Mouse (Mus musculus) bone marrow, adult 2 months (tissue): ENCODE results near the gene Cstf3.

Experiments used
- CTCF ChIP-seq: fragments of 200-500 bp; IDR thresholded peaks from 2 replicates; pipeline ENCODE4 v1.5.1; 2011; ENCODE audit warnings: low read length, control low read depth; ENCODE audit not compliant: control insufficient read depth, insufficient read depth
- POLR2A ChIP-seq: fragments of 200-500 bp; IDR thresholded peaks from 2 replicates; pipeline ENCODE4 v1.6.1; 2011; ENCODE audit warnings: low read depth, mild to moderate bottlenecking, control low read depth, low read length, borderline replicate concordance; ENCODE audit not compliant: control insufficient read depth

- TF ChIP-seq CTCF, result no peak
- no peak for TF ChIP-seq POLR2A
Observed at GRCm38 (mm10) chr2:104588552-104588951, 1.8 kb upstream of the Cstf3 start.
